Mouse (Mus musculus): ENCODE data around the gene Vegfc. TPM values are rescaled to one million over a fixed set of nuclear protein-coding genes. Genes with fewer than 3 reads are reported as not detected.

Vegfc gene
- total and polyA plus RNA-seq, 3 experiments: not detected

DNA sequence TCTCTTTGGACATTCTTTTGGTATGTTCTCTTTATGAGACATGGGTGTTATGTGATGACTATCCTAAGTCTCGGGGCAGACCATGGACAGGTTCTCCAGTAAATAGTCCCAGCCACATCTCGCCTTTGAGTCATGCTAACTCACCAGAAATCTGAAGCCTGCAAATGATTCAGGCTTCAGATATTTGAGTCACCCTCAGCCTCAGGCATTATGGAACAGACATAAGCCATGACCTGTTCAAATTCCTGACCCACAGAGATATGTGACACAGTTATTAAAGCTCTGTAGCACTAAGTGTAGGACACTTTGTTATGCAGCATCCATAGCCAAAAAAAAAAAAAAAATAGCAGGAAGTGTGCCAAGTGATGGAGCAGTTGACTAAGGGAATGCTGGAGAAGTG lies 138.8 kb downstream of the Vegfc start:
- Histone ChIP-seq H3K36me3 (ENCODE audit: control insufficient read depth in 1 of 2, insufficient read depth in 2 of 2, low read length in 2 of 2) (no peaks in the 10 kb centered on the region), H3K4me3 (ENCODE audit: control insufficient read depth in 1 of 2, insufficient read depth in 1 of 2, low read depth in 2 of 2, low read length in 2 of 2) (no peak overlapping the region), H3K27ac (ENCODE audit: control insufficient read depth, low read depth, low read length) (no peak overlapping the region), H3K9me3 (replicated peaks; ENCODE audit: insufficient read depth, low read length) (no peaks in the 10 kb centered on the region), H3K9ac (ENCODE audit: control insufficient read depth, low read depth, low read length, poor library complexity, severe bottlenecking) (no peak overlapping the region), H3K79me2 (ENCODE audit: control insufficient read depth, insufficient read depth, low read length, poor library complexity) (no peaks in the 10 kb centered on the region), H3K4me1 (ENCODE audit: control insufficient read depth in 1 of 2, insufficient read depth in 2 of 2, low read length in 2 of 2) (no peaks in the 10 kb centered on the region), H3K27me3 (ENCODE audit: control insufficient read depth in 1 of 2, insufficient read depth in 2 of 2, low read length in 2 of 2) (no peaks in the 10 kb centered on the region)
- DNase-seq (ENCODE audit: low read depth, low spot score): no peak
- TF ChIP-seq NELFE (IDR thresholded peaks at IDR 0.05; ENCODE audit: low read depth, low read length) (no peak), TCF12 (IDR thresholded peaks at IDR 0.05; ENCODE audit: low read depth, low read length) (no peak), CHD1 (IDR thresholded peaks at IDR 0.05; ENCODE audit: low read depth, low read length) (no peak), MAX (IDR thresholded peaks at IDR 0.05; ENCODE audit: low read length) (no peak), ZKSCAN1 (IDR thresholded peaks at IDR 0.05; ENCODE audit: low read depth, low read length) (no peak), JUND (IDR thresholded peaks at IDR 0.05; ENCODE audit: low read depth, low read length) (no peak), KAT2A (conservative IDR thresholded peaks at IDR 0.05; ENCODE audit: low read depth, low read length) (no peak)

DNA sequence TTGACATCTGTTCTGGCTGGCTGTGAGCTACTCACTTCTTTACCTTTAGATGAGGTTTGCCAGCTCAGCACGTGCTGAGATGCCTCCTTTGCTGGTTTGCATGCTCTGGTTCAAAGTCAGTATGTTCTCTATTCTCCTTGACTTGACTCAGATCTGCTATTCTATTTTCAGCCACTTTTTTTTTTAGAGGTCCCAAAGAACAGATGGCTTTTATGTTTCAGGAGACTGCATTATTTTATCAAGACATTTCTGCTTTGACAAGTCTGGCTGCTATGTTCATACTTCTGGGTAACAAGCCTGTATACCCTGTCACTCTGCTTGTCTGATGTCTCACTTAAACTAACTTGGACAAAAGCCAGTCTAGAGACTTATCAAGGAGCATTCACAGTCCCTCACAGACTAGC lies 151.4 kb downstream of the Vegfc start:
- Histone ChIP-seq H3K27ac (ENCODE audit: control insufficient read depth, low read depth, low read length) (no peak overlapping the region), H3K27me3 (ENCODE audit: control insufficient read depth in 1 of 2, insufficient read depth in 2 of 2, low read length in 2 of 2) (no peaks in the 10 kb centered on the region), H3K4me3 (ENCODE audit: control insufficient read depth in 1 of 2, insufficient read depth in 1 of 2, low read depth in 2 of 2, low read length in 2 of 2) (no peak overlapping the region), H3K4me1 (ENCODE audit: control insufficient read depth in 1 of 2, insufficient read depth in 2 of 2, low read length in 2 of 2) (no peaks in the 10 kb centered on the region), H3K9me3 (replicated peaks; ENCODE audit: insufficient read depth, low read length) (no peaks in the 10 kb centered on the region), H3K79me2 (ENCODE audit: control insufficient read depth, insufficient read depth, low read length, poor library complexity) (no peaks in the 10 kb centered on the region), H3K9ac (ENCODE audit: control insufficient read depth, low read depth, low read length, poor library complexity, severe bottlenecking) (no peak overlapping the region), H3K36me3 (ENCODE audit: control insufficient read depth in 1 of 2, insufficient read depth in 2 of 2, low read length in 2 of 2) (no peaks in the 10 kb centered on the region)
- TF ChIP-seq ELF1 (IDR thresholded peaks at IDR 0.05; ENCODE audit: low read depth, low read length) (no peak), USF1 (IDR thresholded peaks at IDR 0.05; ENCODE audit: low read depth, low read length) (no peak), MYC (IDR thresholded peaks at IDR 0.05; ENCODE audit: low read depth, low read length) (no peak), MAFK (IDR thresholded peaks at IDR 0.05; ENCODE audit: borderline replicate concordance, low read depth, low read length) (no peak), CTCF (IDR thresholded peaks at IDR 0.05 in 2 of 3, conservative IDR thresholded peaks at IDR 0.05 in 1 of 3; ENCODE audit: control insufficient read depth in 1 of 3, insufficient read depth in 1 of 3, low read depth in 2 of 3, low read length in 3 of 3, poor library complexity in 1 of 3, severe bottlenecking in 1 of 3) (no peak), POLR2A (IDR thresholded peaks at IDR 0.05; ENCODE audit: control insufficient read depth in 1 of 2, insufficient read depth in 1 of 2, low read depth in 1 of 2, low read length in 2 of 2, poor library complexity in 1 of 2) (no peak), CHD1 (IDR thresholded peaks at IDR 0.05; ENCODE audit: low read depth, low read length) (no peak), NELFE (IDR thresholded peaks at IDR 0.05; ENCODE audit: low read depth, low read length) (no peak), TBP (IDR thresholded peaks at IDR 0.05; ENCODE audit: low read depth, low read length) (no peak), ZC3H11A (IDR thresholded peaks at IDR 0.05; ENCODE audit: low read depth, low read length) (no peak), ETS1 (IDR thresholded peaks at IDR 0.05; ENCODE audit: low read depth, low read length) (no peak), KAT2A (conservative IDR thresholded peaks at IDR 0.05; ENCODE audit: low read depth, low read length) (no peak), GATA1 (IDR thresholded peaks at IDR 0.05; ENCODE audit: low read depth, low read length) (no peak), NRF1 (IDR thresholded peaks at IDR 0.05; ENCODE audit: insufficient read depth, low read depth, low read length, poor library complexity, severe bottlenecking) (no peak)
- DNase-seq (ENCODE audit: low read depth, low spot score): no peak
